Mouse (Mus musculus): ENCODE measurements at regions not wholly inside any gene's neighbourhood (a gene's known extent, or its start where the extent isn't known, plus 50 kb on each side); places are given as distances from the start of the nearest gene placed in this dataset.

GRCm38 (mm10) chr1:51633795-51634194 lies 155.6 kb upstream of the Nabp1 start:
- no peak for ATAC-seq (ENCODE audit: low read depth)
- Histone ChIP-seq H3K4me2 (ENCODE audit: low read depth, low read length) (no peak overlapping the region), H3K4me1 (ENCODE audit: control insufficient read depth, low read depth, low read length) (no peaks in the 10 kb centered on the region), H3K27ac (ENCODE audit: low read length) (no peak overlapping the region), H3K36me3 (ENCODE audit: control insufficient read depth, insufficient read depth) (no peaks in the 10 kb centered on the region), H3K9me3 (replicated peaks; ENCODE audit: control insufficient read depth, low read length) (no peaks in the 10 kb centered on the region), H3K9ac (ENCODE audit: low read depth, low read length) (no peak overlapping the region), H3K4me3 (ENCODE audit: low read depth, low read length) (no peak overlapping the region), H3K27me3 (ENCODE audit: control insufficient read depth, insufficient read depth, low read depth, low read length) (no peaks in the 10 kb centered on the region)
- WGBS (ENCODE audit: insufficient replicate concordance) = 45% methylated on average over 5 of the region's 5 CpGs

- H3K4me3 ChIP-seq (ENCODE audit: low read depth, low read length) = no peak overlapping the region
- H3K9ac ChIP-seq (ENCODE audit: low read depth, low read length) = no peak overlapping the region
- H3K27ac ChIP-seq (ENCODE audit: low read length) = no peak overlapping the region
- H3K4me1 ChIP-seq (ENCODE audit: control insufficient read depth, low read depth, low read length) = no peaks in the 10 kb centered on the region
- H3K9me3 ChIP-seq (replicated peaks; ENCODE audit: control insufficient read depth, low read length) = no peaks in the 10 kb centered on the region
- H3K36me3 ChIP-seq (ENCODE audit: control insufficient read depth, insufficient read depth) = no peaks in the 10 kb centered on the region
- WGBS (ENCODE audit: insufficient replicate concordance) = 53% methylated on average over 4 of the region's 4 CpGs
- H3K4me2 ChIP-seq (ENCODE audit: low read depth, low read length) = no peak overlapping the region
- no peaks in the 10 kb centered on the region for H3K27me3 ChIP-seq (ENCODE audit: control insufficient read depth, insufficient read depth, low read depth, low read length)
- ATAC-seq (ENCODE audit: low read depth) = no peak
Measured at GRCm38 (mm10) chr1:51632851-51633250, 154.6 kb upstream of the Nabp1 start.

GRCm38 (mm10) chr1:51629848-51630247 lies 151.6 kb upstream of the Nabp1 start:
- Histone ChIP-seq H3K4me1 (ENCODE audit: control insufficient read depth, low read depth, low read length) (no peaks in the 10 kb centered on the region), H3K36me3 (ENCODE audit: control insufficient read depth, insufficient read depth) (no peaks in the 10 kb centered on the region), H3K4me3 (ENCODE audit: low read depth, low read length) (no peak overlapping the region), H3K9me3 (replicated peaks; ENCODE audit: control insufficient read depth, low read length) (no peaks in the 10 kb centered on the region), H3K4me2 (ENCODE audit: low read depth, low read length) (no peak overlapping the region), H3K9ac (ENCODE audit: low read depth, low read length) (no peak overlapping the region), H3K27me3 (ENCODE audit: control insufficient read depth, insufficient read depth, low read depth, low read length) (no peaks in the 10 kb centered on the region), H3K27ac (ENCODE audit: low read length) (no peak overlapping the region)
- WGBS (ENCODE audit: insufficient replicate concordance) = 63% methylated on average over 1 of the region's 1 CpGs
- no peak for ATAC-seq (ENCODE audit: low read depth)

- Histone ChIP-seq H3K27ac (ENCODE audit: low read length) (no peak overlapping the region), H3K4me1 (ENCODE audit: control insufficient read depth, low read depth, low read length) (no peaks in the 10 kb centered on the region), H3K36me3 (ENCODE audit: control insufficient read depth, insufficient read depth) (no peaks in the 10 kb centered on the region), H3K4me2 (ENCODE audit: low read depth, low read length) (no peak overlapping the region), H3K4me3 (ENCODE audit: low read depth, low read length) (no peak overlapping the region), H3K9ac (ENCODE audit: low read depth, low read length) (no peak overlapping the region), H3K27me3 (ENCODE audit: control insufficient read depth, insufficient read depth, low read depth, low read length) (no peaks in the 10 kb centered on the region), H3K9me3 (replicated peaks; ENCODE audit: control insufficient read depth, low read length) (no peaks in the 10 kb centered on the region)
- WGBS (ENCODE audit: insufficient replicate concordance) = 54% methylated on average over 5 of the region's 5 CpGs
- ATAC-seq (ENCODE audit: low read depth) = no peak
Measured at GRCm38 (mm10) chr1:51628137-51628793, 150.0 kb upstream of the Nabp1 start.

GRCm38 (mm10) chr1:51626303-51626702 lies 148.1 kb upstream of the Nabp1 start:
- no peaks in the 10 kb centered on the region for H3K36me3 ChIP-seq (ENCODE audit: control insufficient read depth, insufficient read depth)
- H3K4me1 ChIP-seq (ENCODE audit: control insufficient read depth, low read depth, low read length) = no peaks in the 10 kb centered on the region
- no peak overlapping the region for H3K4me3 ChIP-seq (ENCODE audit: low read depth, low read length)
- no peaks in the 10 kb centered on the region for H3K9me3 ChIP-seq (replicated peaks; ENCODE audit: control insufficient read depth, low read length)
- no peak for ATAC-seq (ENCODE audit: low read depth)
- no peaks in the 10 kb centered on the region for H3K27me3 ChIP-seq (ENCODE audit: control insufficient read depth, insufficient read depth, low read depth, low read length)
- no peak overlapping the region for H3K9ac ChIP-seq (ENCODE audit: low read depth, low read length)
- no peak overlapping the region for H3K27ac ChIP-seq (ENCODE audit: low read length)
- no peak overlapping the region for H3K4me2 ChIP-seq (ENCODE audit: low read depth, low read length)
- 59% methylated on average over 9 of the region's 9 CpGs for WGBS (ENCODE audit: insufficient replicate concordance)

- Histone ChIP-seq H3K9me3 (replicated peaks; ENCODE audit: control insufficient read depth, low read length) (no peaks in the 10 kb centered on the region), H3K27ac (ENCODE audit: low read length) (no peak overlapping the region), H3K4me3 (ENCODE audit: low read depth, low read length) (no peak overlapping the region), H3K36me3 (ENCODE audit: control insufficient read depth, insufficient read depth) (no peaks in the 10 kb centered on the region), H3K27me3 (ENCODE audit: control insufficient read depth, insufficient read depth, low read depth, low read length) (no peaks in the 10 kb centered on the region), H3K4me2 (ENCODE audit: low read depth, low read length) (no peak overlapping the region), H3K9ac (ENCODE audit: low read depth, low read length) (no peak overlapping the region), H3K4me1 (ENCODE audit: control insufficient read depth, low read depth, low read length) (no peaks in the 10 kb centered on the region)
- ATAC-seq (ENCODE audit: low read depth) = no peak
- 68% methylated on average over 7 of the region's 7 CpGs for WGBS (ENCODE audit: insufficient replicate concordance)
Measured at GRCm38 (mm10) chr1:51625079-51625478, 146.9 kb upstream of the Nabp1 start.

GRCm38 (mm10) chr1:51624551-51624950 lies 146.3 kb upstream of the Nabp1 start:
- ATAC-seq (ENCODE audit: low read depth) = no peak
- H3K27me3 ChIP-seq (ENCODE audit: control insufficient read depth, insufficient read depth, low read depth, low read length) = no peaks in the 10 kb centered on the region
- no peak overlapping the region for H3K4me3 ChIP-seq (ENCODE audit: low read depth, low read length)
- H3K36me3 ChIP-seq (ENCODE audit: control insufficient read depth, insufficient read depth) = no peaks in the 10 kb centered on the region
- no peaks in the 10 kb centered on the region for H3K9me3 ChIP-seq (replicated peaks; ENCODE audit: control insufficient read depth, low read length)
- WGBS (ENCODE audit: insufficient replicate concordance) = 62% methylated on average over 2 of the region's 2 CpGs
- H3K27ac ChIP-seq (ENCODE audit: low read length) = no peak overlapping the region
- no peak overlapping the region for H3K9ac ChIP-seq (ENCODE audit: low read depth, low read length)
- no peaks in the 10 kb centered on the region for H3K4me1 ChIP-seq (ENCODE audit: control insufficient read depth, low read depth, low read length)
- no peak overlapping the region for H3K4me2 ChIP-seq (ENCODE audit: low read depth, low read length)

- Histone ChIP-seq H3K9me3 (replicated peaks; ENCODE audit: control insufficient read depth, low read length) (no peaks in the 10 kb centered on the region), H3K27ac (ENCODE audit: low read length) (no peak overlapping the region), H3K9ac (ENCODE audit: low read depth, low read length) (no peak overlapping the region), H3K36me3 (ENCODE audit: control insufficient read depth, insufficient read depth) (no peaks in the 10 kb centered on the region), H3K4me2 (ENCODE audit: low read depth, low read length) (no peak overlapping the region), H3K4me3 (ENCODE audit: low read depth, low read length) (no peak overlapping the region), H3K27me3 (ENCODE audit: control insufficient read depth, insufficient read depth, low read depth, low read length) (no peaks in the 10 kb centered on the region), H3K4me1 (ENCODE audit: control insufficient read depth, low read depth, low read length) (no peaks in the 10 kb centered on the region)
- no peak for ATAC-seq (ENCODE audit: low read depth)
- 64% methylated on average over 3 of the region's 3 CpGs for WGBS (ENCODE audit: insufficient replicate concordance)
Measured at GRCm38 (mm10) chr1:51622986-51623385, 144.8 kb upstream of the Nabp1 start.

- no peak for ATAC-seq (ENCODE audit: low read depth)
Measured at GRCm38 (mm10) chr1:51622181-51622862, 144.1 kb upstream of the Nabp1 start.

More at GRCm38 (mm10) chr1:51622181-51622862, 144.1 kb upstream of the Nabp1 start:
- Histone ChIP-seq H3K27ac (ENCODE audit: low read length) (no peak overlapping the region), H3K9ac (ENCODE audit: low read depth, low read length) (no peak overlapping the region), H3K4me1 (ENCODE audit: control insufficient read depth, low read depth, low read length) (no peaks in the 10 kb centered on the region), H3K9me3 (replicated peaks; ENCODE audit: control insufficient read depth, low read length) (no peaks in the 10 kb centered on the region), H3K4me3 (ENCODE audit: low read depth, low read length) (no peak overlapping the region), H3K36me3 (ENCODE audit: control insufficient read depth, insufficient read depth) (no peaks in the 10 kb centered on the region), H3K27me3 (ENCODE audit: control insufficient read depth, insufficient read depth, low read depth, low read length) (no peaks in the 10 kb centered on the region), H3K4me2 (ENCODE audit: low read depth, low read length) (no peak overlapping the region)
- 63% methylated on average over 9 of the region's 9 CpGs for WGBS (ENCODE audit: insufficient replicate concordance)

Data from liver, embryonic 16.5 days (tissue).